Comparison of ENCODE assay signal across 8 mouse cellular contexts in the genomic region with DNA sequence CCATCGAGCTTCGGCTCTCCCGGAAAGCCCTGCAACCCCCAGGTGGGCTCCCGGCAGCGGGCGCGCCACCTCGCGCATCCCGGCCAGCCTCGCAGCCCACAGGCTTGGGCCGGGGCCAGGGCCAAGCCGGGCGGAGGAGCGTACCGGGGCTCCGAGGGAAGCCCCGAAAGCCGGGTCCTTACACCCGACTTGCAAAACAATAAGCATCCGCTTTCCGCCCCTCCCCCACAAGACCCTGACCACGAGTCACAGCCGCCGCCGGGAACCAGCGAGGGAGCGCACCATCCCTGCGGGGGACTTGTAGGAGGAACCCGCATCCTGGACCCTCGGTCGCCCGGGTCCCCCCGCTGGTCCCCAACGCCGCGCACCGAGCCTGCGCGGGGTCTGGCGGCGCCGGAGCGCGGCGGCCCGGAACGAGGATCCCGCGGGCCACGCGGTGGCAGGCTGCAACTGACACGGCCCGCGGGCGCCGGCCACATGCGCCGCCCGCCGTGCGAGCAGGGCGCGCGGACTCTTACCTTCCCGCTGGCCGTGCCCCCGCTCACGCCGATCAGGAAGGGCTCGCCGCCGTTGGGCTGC. TPM values are rescaled to one million over a fixed set of nuclear protein-coding genes. Genes with fewer than 3 reads are reported as not detected.
DNase-seq lines count a peak whose midpoint lies in the region; ATAC-seq lines count a peak whose summit lies in the region.

No protein-coding gene starts in this region.

- under 1% methylated on average over 62 of the region's 73 CpGs for WGBS in kidney, embryonic 15.5 days
- WGBS in neural tube, embryonic 14.5 days, result 0% methylated on average over 59 of the region's 73 CpGs

- peak overlapping the region; percentile 93 for H3K4me3 ChIP-seq in kidney, embryonic 15.5 days (replicated peaks)
- peak overlapping the region; percentile 88 for H3K4me3 ChIP-seq in neural tube, embryonic 14.5 days (ENCODE audit: low read depth, low read length)

- no peaks in the 10 kb centered on the region for H3K9me3 ChIP-seq in kidney, embryonic 15.5 days (replicated peaks)
- H3K9me3 ChIP-seq in neural tube, embryonic 14.5 days (ENCODE audit: control insufficient read depth, low read length), result no peaks in the 10 kb centered on the region

- H3K27me3 ChIP-seq in kidney, embryonic 15.5 days, result 0 out of 2 replicates have a peak, but pooled peaks cover 6% of the 10 kb centered on the region
- H3K27me3 ChIP-seq in neural tube, embryonic 14.5 days (ENCODE audit: control insufficient read depth, insufficient read depth, low read length), result no peaks in the 10 kb centered on the region

- peaks cover 36% of the 10 kb centered on the region for H3K4me1 ChIP-seq in kidney, embryonic 15.5 days
- H3K4me1 ChIP-seq in neural tube, embryonic 14.5 days (ENCODE audit: control insufficient read depth, insufficient read depth, low read length), result peaks cover 15% of the 10 kb centered on the region

- peak overlapping the region; percentile 78 for H3K9ac ChIP-seq in kidney, embryonic 15.5 days
- peak overlapping the region; percentile 90 for H3K9ac ChIP-seq in neural tube, embryonic 14.5 days (replicated peaks; ENCODE audit: low read depth, low read length)

- H3K36me3 ChIP-seq in kidney, embryonic 15.5 days, result no peaks in the 10 kb centered on the region
- H3K36me3 ChIP-seq in neural tube, embryonic 14.5 days (ENCODE audit: control insufficient read depth, insufficient read depth, low read length), result no peaks in the 10 kb centered on the region

- H3K27ac ChIP-seq in kidney, embryonic 15.5 days, result peak overlapping the region; percentile 98
- peak overlapping the region; percentile 97 for H3K27ac ChIP-seq in neural tube, embryonic 14.5 days (ENCODE audit: low read depth, low read length)

- DNase-seq in urinary bladder, adult 2 months (ENCODE audit: low spot score), result peak; percentile 60
- no peak for DNase-seq in urinary bladder, postnatal 36 days (ENCODE audit: low spot score in 2 of 2)
- peak; percentile 81 to 85 for DNase-seq in cerebellum, postnatal 14 days
- DNase-seq in gastrocnemius, postnatal 25 days, result peak; percentile 47
- DNase-seq in lung, adult 18-20 months, result peak; percentile 33 to 37
- peak; percentile 71 to 80 for DNase-seq in thymus, adult 18-20 months

- ATAC-seq in kidney, embryonic 15.5 days (replicated peaks; ENCODE audit: low FRiP score), result peak; percentile 60
- ATAC-seq in neural tube, embryonic 14.5 days (ENCODE audit: low read depth), result peak; percentile 74

- peak overlapping the region; percentile 84 for H3K4me2 ChIP-seq in kidney, embryonic 15.5 days
- peak overlapping the region; percentile 64 for H3K4me2 ChIP-seq in neural tube, embryonic 14.5 days (ENCODE audit: low read depth, low read length)

RNA-seq across cellular contexts. Expression of gene Uck2, which starts 0.8 kb away (rescaled TPM):
- polyA plus RNA-seq in urinary bladder, adult 2 months (2012; rRNA removed), result 12.0 and 19.0 TPM in 2 replicates
- total RNA-seq in gastrocnemius, postnatal 25 days (2021), result 10 to 100 TPM; 16.9 to 29.3 TPM
- polyA plus RNA-seq in kidney, embryonic 15.5 days (2015; fragmentation: Nextera tagmentation; extraction: Ambion mirVana), result 82.7 and 87.5 TPM in 2 replicates
- polyA plus RNA-seq in neural tube, embryonic 14.5 days (2014; fragmentation: Nextera tagmentation; extraction: Ambion mirVana), result 47.7 and 48.2 TPM in 2 replicates

RNA-seq across cellular contexts. Expression of gene Tmco1, which starts 23.8 kb away (rescaled TPM):
- 120 and 134 TPM in 2 replicates for polyA plus RNA-seq in urinary bladder, adult 2 months (2012; rRNA removed)
- total RNA-seq in gastrocnemius, postnatal 25 days (2021), result 10 to 100 TPM; 32.6 to 41.3 TPM
- 98.1 and 106 TPM in 2 replicates for polyA plus RNA-seq in kidney, embryonic 15.5 days (2015; fragmentation: Nextera tagmentation; extraction: Ambion mirVana)
- 74.0 and 77.1 TPM in 2 replicates for polyA plus RNA-seq in neural tube, embryonic 14.5 days (2014; fragmentation: Nextera tagmentation; extraction: Ambion mirVana)

Comparison
In these comparisons a context has a peak if more than half of its experiments do, and no peak if none do; other contexts are left out.
1. DNase-seq: peak in urinary bladder, adult 2 months (single experiment), cerebellum, postnatal 14 days (2 of 2), gastrocnemius, postnatal 25 days (single experiment), lung, adult 18-20 months (2 of 2) and thymus, adult 18-20 months (2 of 2); none in urinary bladder, postnatal 36 days (0 of 2).